Mouse (Mus musculus) CH12.LX (cell line): Measurements from ENCODE around the gene Wnt10b. TPM values are rescaled to one million over a fixed set of nuclear protein-coding genes. Genes with fewer than 3 reads are reported as not detected.

Source experiments
- DNase-seq: peaks from one replicate; pipeline ENCODE4 v3.0.0-alpha.2; 2013; ENCODE audit errors: extremely low read depth
- H3K27ac ChIP-seq: 2 replicates; pipeline ENCODE4 v1.5.1; 2012; ENCODE audit warnings: low read depth, mild to moderate bottlenecking, control low read depth, moderate library complexity; ENCODE audit not compliant: insufficient read depth
- H3K27me3 ChIP-seq: replicated peaks from 2 replicates; pipeline ENCODE3; 2012; ENCODE audit warnings: inconsistent platforms
- H3K36me3 ChIP-seq, 2 experiments: replicated peaks in 1 of 2; 2 replicates each; pipeline versions ENCODE3 to v1.6.1; 2012; ENCODE audit warnings: inconsistent platforms in 1 of 2, low read length in 1 of 2, mild to moderate bottlenecking in 1 of 2, mixed read lengths in 1 of 2, moderate library complexity in 1 of 2; ENCODE audit not compliant: control insufficient read depth in 1 of 2, insufficient read depth in 1 of 2
- H3K4me1 ChIP-seq, 2 experiments: 2 replicates each; pipeline ENCODE4 v1.6.1; 2012; ENCODE audit warnings: inconsistent platforms in 1 of 2, moderate library complexity in 1 of 2; ENCODE audit not compliant: insufficient read depth in 2 of 2, control insufficient read depth in 1 of 2
- H3K4me2 ChIP-seq: 2 replicates; pipeline ENCODE4 v1.6.1; 2012; ENCODE audit warnings: low read depth, mild to moderate bottlenecking, control low read depth; ENCODE audit not compliant: poor library complexity, insufficient read depth, severe bottlenecking
- H3K4me3 ChIP-seq, 3 experiments: fragments of 150-350 bp in 1 of 3; sonication (generic) in 1 of 3; replicated peaks in 1 of 3; 2 replicates each; pipeline versions ENCODE3 to v1.5.1; 2011 to 2012; ENCODE audit warnings: low read depth in 2 of 3, low read length in 2 of 3, mild to moderate bottlenecking in 2 of 3, moderate library complexity in 2 of 3, control low read depth in 1 of 3, improper control_type of control experiment in 1 of 3, inconsistent platforms in 1 of 3, mixed read lengths in 1 of 3; ENCODE audit not compliant: poor library complexity in 1 of 3
- H3K79me2 ChIP-seq: replicated peaks from 2 replicates; pipeline ENCODE4 v1.6.1; 2012; ENCODE audit warnings: mild to moderate bottlenecking, moderate library complexity; ENCODE audit not compliant: control insufficient read depth, poor library complexity, insufficient read depth, severe bottlenecking; ENCODE audit errors: extremely low read depth
- H3K9ac ChIP-seq: 2 replicates; pipeline ENCODE4 v1.6.1; 2012; ENCODE audit warnings: low read depth, mild to moderate bottlenecking, control low read depth, moderate library complexity; ENCODE audit not compliant: insufficient read depth
- H3K9me3 ChIP-seq: replicated peaks from 2 replicates; pipeline ENCODE3; 2012; ENCODE audit warnings: low read length, inconsistent platforms, mixed read lengths
- BHLHE40 ChIP-seq: IDR thresholded peaks from 2 replicates; pipeline ENCODE4 v1.6.1; 2011; ENCODE audit warnings: mild to moderate bottlenecking, low read depth, low read length, improper control_type of control experiment
- CHD2 ChIP-seq: IDR thresholded peaks from 2 replicates; pipeline ENCODE4 v1.6.1; 2011; ENCODE audit warnings: low read length, improper control_type of control experiment
- CTCF ChIP-seq, 2 experiments: IDR thresholded peaks in 1 of 2; conservative IDR thresholded peaks in 1 of 2; 2 replicates each; pipeline ENCODE4 v1.5.1; 2011 to 2012; ENCODE audit warnings: low read depth in 2 of 2, low read length in 2 of 2, improper control_type of control experiment in 1 of 2, inconsistent platforms in 1 of 2, mild to moderate bottlenecking in 1 of 2, moderate library complexity in 1 of 2
- ELF1 ChIP-seq: IDR thresholded peaks from 2 replicates; pipeline ENCODE4 v1.6.1; 2014; ENCODE audit warnings: low read depth, mild to moderate bottlenecking, inconsistent platforms, low read length, improper control_type of control experiment
- ETS1 ChIP-seq: conservative IDR thresholded peaks from 2 replicates; pipeline ENCODE4 v1.6.1; 2012; ENCODE audit warnings: low read depth, mild to moderate bottlenecking, inconsistent platforms, low read length, improper control_type of control experiment, moderate library complexity
- GABPA ChIP-seq: IDR thresholded peaks from 2 replicates; pipeline ENCODE4 v1.6.1; 2012; ENCODE audit warnings: low read depth, low read length, improper control_type of control experiment, inconsistent platforms; ENCODE audit not compliant: insufficient replicate concordance
- HCFC1 ChIP-seq: IDR thresholded peaks from 2 replicates; pipeline ENCODE4 v1.6.1; 2012; ENCODE audit warnings: low read depth, mild to moderate bottlenecking, inconsistent platforms, low read length, improper control_type of control experiment
- JUND ChIP-seq: conservative IDR thresholded peaks from 2 replicates; pipeline ENCODE4 v1.6.1; 2011; ENCODE audit warnings: low read depth, low read length, improper control_type of control experiment
- KAT2A ChIP-seq: IDR thresholded peaks from 2 replicates; pipeline ENCODE4 v1.6.1; 2012; ENCODE audit warnings: low read length, improper control_type of control experiment, inconsistent platforms; ENCODE audit not compliant: insufficient replicate concordance
- MAX ChIP-seq: IDR thresholded peaks from 2 replicates; pipeline ENCODE4 v1.6.1; 2011; ENCODE audit warnings: low read length, improper control_type of control experiment
- MAZ ChIP-seq: IDR thresholded peaks from 2 replicates; pipeline ENCODE4 v1.6.1; 2012; ENCODE audit warnings: low read depth, mild to moderate bottlenecking, inconsistent platforms, low read length, improper control_type of control experiment, moderate library complexity
- MXI1 ChIP-seq: IDR thresholded peaks from 2 replicates; pipeline ENCODE4 v1.6.1; 2011; ENCODE audit warnings: mild to moderate bottlenecking, low read depth, low read length, improper control_type of control experiment
- MYC ChIP-seq: IDR thresholded peaks from 2 replicates; pipeline ENCODE4 v1.6.1; 2011; ENCODE audit warnings: low read depth, mild to moderate bottlenecking, improper control_type of control experiment, low read length
- NELFE ChIP-seq: IDR thresholded peaks from 2 replicates; pipeline ENCODE4 v1.6.1; 2011; ENCODE audit warnings: low read depth, low read length, improper control_type of control experiment
- POLR2A ChIP-seq: IDR thresholded peaks from 2 replicates; pipeline ENCODE4 v1.6.1; 2011; ENCODE audit warnings: low read depth, mild to moderate bottlenecking, improper control_type of control experiment, low read length
- RAD21 ChIP-seq: IDR thresholded peaks from 2 replicates; pipeline ENCODE4 v1.6.1; 2011; ENCODE audit warnings: low read depth, mild to moderate bottlenecking, low read length, improper control_type of control experiment, moderate library complexity
- RCOR1 ChIP-seq: conservative IDR thresholded peaks from 2 replicates; pipeline ENCODE4 v1.6.1; 2012; ENCODE audit warnings: low read depth, mild to moderate bottlenecking, inconsistent platforms, low read length, improper control_type of control experiment
- SIN3A ChIP-seq: IDR thresholded peaks from 2 replicates; pipeline ENCODE4 v1.6.1; 2012; ENCODE audit warnings: low read length, improper control_type of control experiment, inconsistent platforms
- TCF12 ChIP-seq: IDR thresholded peaks from 2 replicates; pipeline ENCODE4 v1.6.1; 2014; ENCODE audit warnings: low read depth, mild to moderate bottlenecking, inconsistent platforms, low read length, improper control_type of control experiment
- USF1 ChIP-seq: IDR thresholded peaks from 2 replicates; pipeline ENCODE4 v1.6.1; 2014; ENCODE audit warnings: low read depth, mild to moderate bottlenecking, inconsistent platforms, low read length, improper control_type of control experiment
- ZC3H11A ChIP-seq: IDR thresholded peaks from 2 replicates; pipeline ENCODE4 v1.6.1; 2012; ENCODE audit warnings: low read depth, mild to moderate bottlenecking, inconsistent platforms, low read length, improper control_type of control experiment
- ZMIZ1 ChIP-seq: IDR thresholded peaks from 2 replicates; pipeline ENCODE4 v1.6.1; 2012; ENCODE audit warnings: low read depth, mild to moderate bottlenecking, inconsistent platforms, low read length, improper control_type of control experiment
- ZNF384 ChIP-seq: IDR thresholded peaks from 2 replicates; pipeline ENCODE4 v1.6.1; 2012; ENCODE audit warnings: low read depth, low read length, improper control_type of control experiment, inconsistent platforms
- dilution Hi-C: fragments of 300-500 bp; cut with MboI; formaldehyde crosslinking; loops from 2 replicates; pipeline ENCODE4 v1.14.3; 2020; ENCODE audit warnings: low sequenced_read_pairs; ENCODE audit not compliant: extremely low pct_unique_long_range_greater_than_20kb, extremely low pct_ligation_motif_present
- in situ Hi-C: fragments of 300-500 bp; cut with MboI; formaldehyde crosslinking; loops from 3 replicates; pipeline ENCODE4 v1.14.3; 2019; ENCODE audit warnings: low sequenced_read_pairs, low pct_ligation_motif_present, low pct_unique_long_range_greater_than_20kb, mixed read lengths
- polyA plus RNA-seq: library from polyadenylated mRNA; unstranded; fragments of >175 nt; gene quantifications from 2 replicates; pipeline ENCODE4 v1.2.1, GENCODE M21; 2012; ENCODE audit warnings: low read depth; ENCODE audit not compliant: insufficient read length
- total RNA-seq, 2 experiments: library from RNA; depleted of rRNA; stranded (reverse); fragments of 300-350 nt in 1 of 2; fragments of >200 nt in 1 of 2; gene quantifications; 2 replicates each; pipeline ENCODE4 v1.2.3; 2012 to 2014

The Wnt10b gene
- total and polyA plus RNA-seq, 3 experiments, result 25.4 to 64.4 (median 56.2) TPM

- Histone ChIP-seq H3K4me1 (peaks cover 3 to 14% of the 10 kb centered on the region in 2 experiments), H3K27me3 (no peaks in the 10 kb centered on the region), H3K4me3 (peak overlapping the region in 2 of 3 experiments; percentile 63 to 79), H3K4me2 (peak overlapping the region; percentile 41), H3K79me2 (no peaks in the 10 kb centered on the region), H3K9ac (no peak overlapping the region), H3K9me3 (no peaks in the 10 kb centered on the region), H3K27ac (no peak overlapping the region), H3K36me3 (peaks cover 0 to 15% of the 10 kb centered on the region in 2 experiments)
- in situ Hi-C loops, result no loop called here
- dilution Hi-C loops, result no loop called here
- DNase-seq, result no peak
- TF ChIP-seq MXI1, result no peak
- TF ChIP-seq ETS1, result no peak
- TF ChIP-seq SIN3A, result no peak
- no peak for TF ChIP-seq ZMIZ1
- TF ChIP-seq CTCF (conservative IDR thresholded peaks at IDR 0.05 in 1 of 2, IDR thresholded peaks at IDR 0.05 in 1 of 2; ENCODE audit: low read depth in 2 of 2, low read length in 2 of 2), result no peak
- no peak for TF ChIP-seq ZC3H11A
- TF ChIP-seq KAT2A, result no peak
- no peak for TF ChIP-seq ZNF384
- no peak for TF ChIP-seq TCF12
- no peak for TF ChIP-seq MYC
- no peak for TF ChIP-seq RCOR1
- no peak for TF ChIP-seq HCFC1
Observed at GRCm38 (mm10) chr15:98728366-98728765, 49.6 kb downstream of the Wnt10b start.

GRCm38 (mm10) chr15:98727443-98728321 lies 50.3 kb downstream of the Wnt10b start, which contains the start of gene Fkbp11:
Gene Fkbp11 (minus strand): TSS chr15:98728198.
- H3K4me1 ChIP-seq, result peaks cover 3 to 14% of the 10 kb centered on the region in 2 experiments
- H3K4me3 ChIP-seq, result peak within 1 kb of the TSS; percentile 54 to 79 (median 63)
- H3K36me3 ChIP-seq, result peaks cover 0 to 13% of the 10 kb centered on the region in 2 experiments
- in situ Hi-C loops, result no loop called here
- dilution Hi-C loops, result no loop called here
- no peaks in the 10 kb centered on the region for H3K9me3 ChIP-seq
- peak within 1 kb of the TSS; percentile 41 for H3K4me2 ChIP-seq
- no peak for TF ChIP-seq CHD2
- no peak for TF ChIP-seq JUND
- peak; percentile 72 for TF ChIP-seq BHLHE40
- peak; percentile 58 for TF ChIP-seq USF1
- TF ChIP-seq GABPA, result no peak
- no peak for TF ChIP-seq RCOR1
- TF ChIP-seq RAD21, result no peak
- TF ChIP-seq HCFC1, result no peak
- TF ChIP-seq MYC, result peak; percentile 95
- peak; percentile 45; the same call in 1 of the 2 replicates for TF ChIP-seq NELFE
- TF ChIP-seq ELF1, result no peak; the same call in 1 of the 2 replicates
- TF ChIP-seq MAZ, result 0 out of 2 replicates have a peak, but pooled peaks have one; percentile 45
- 0 out of 2 replicates have a peak, but pooled peaks have one; percentile 25 for TF ChIP-seq TCF12
- TF ChIP-seq SIN3A, result 0 out of 2 replicates have a peak, but pooled peaks have one; percentile 37
- peak; percentile 56 for TF ChIP-seq POLR2A
- TF ChIP-seq MAX, result peak; percentile 94
- TF ChIP-seq MXI1, result peak; percentile 98
- no peak for TF ChIP-seq KAT2A
- DNase-seq, result no peak
- no peak within 1 kb of the TSS for H3K27ac ChIP-seq
- no peaks in the 10 kb centered on the region for H3K27me3 ChIP-seq
- H3K79me2 ChIP-seq, result no peaks in the 10 kb centered on the region
- peak within 1 kb of the TSS; percentile 49 for H3K9ac ChIP-seq
